Mouse (Mus musculus): ENCODE measurements at regions not wholly inside any gene's neighbourhood (a gene's known extent, or its start where the extent isn't known, plus 50 kb on each side); places are given as distances from the start of the nearest gene placed in this dataset.
"Not testable (repeated sequence)": the region's sequence is repeated elsewhere in the genome, so short reads cannot be mapped to it uniquely, and the experiment has no call there.

DNA sequence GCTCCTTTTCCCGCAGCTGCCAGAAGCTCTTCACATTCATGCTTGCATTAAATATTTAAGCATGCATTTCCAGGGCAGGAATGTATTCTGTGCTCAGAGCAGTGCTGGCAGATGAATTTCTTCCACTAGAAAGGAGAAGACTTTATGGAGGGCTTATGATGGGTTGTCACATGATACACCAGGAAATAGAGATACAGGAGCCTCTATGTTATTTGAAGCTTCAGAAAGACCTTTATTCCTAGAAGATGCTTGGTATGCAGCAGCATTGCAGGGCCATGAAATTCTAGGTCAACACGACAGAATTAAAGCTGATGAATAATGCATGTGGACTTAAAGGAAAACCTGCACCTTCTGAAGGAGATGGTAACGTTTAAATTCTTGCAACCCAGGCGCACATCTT is 212.1 kb downstream of the Adgrg6 start:
- DNase-seq (ENCODE audit: extremely low spot score): no peak

DNA sequence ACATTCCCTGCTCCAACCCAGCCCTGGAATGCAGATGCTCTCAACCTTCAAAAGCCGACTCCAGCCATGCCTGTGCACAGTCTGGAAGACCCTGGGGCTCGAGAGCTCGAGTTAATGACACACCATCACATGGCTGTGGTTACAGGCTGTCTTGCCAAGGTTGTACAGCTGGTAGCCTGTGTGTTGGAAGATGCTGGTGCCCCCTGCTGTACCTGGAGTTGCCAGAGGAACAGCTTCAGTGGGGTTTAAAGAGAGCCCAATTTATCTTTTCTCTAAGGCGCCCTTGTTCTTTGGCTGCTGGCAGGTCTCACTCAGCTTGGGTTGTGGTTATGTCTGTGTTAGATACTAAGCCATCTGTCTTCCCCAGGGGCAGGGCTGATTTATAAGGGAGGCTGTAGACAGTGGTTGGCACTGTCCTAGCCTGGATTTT is 212.8 kb downstream of the Adgrg6 start:
- no peak for DNase-seq (ENCODE audit: extremely low spot score)

DNA sequence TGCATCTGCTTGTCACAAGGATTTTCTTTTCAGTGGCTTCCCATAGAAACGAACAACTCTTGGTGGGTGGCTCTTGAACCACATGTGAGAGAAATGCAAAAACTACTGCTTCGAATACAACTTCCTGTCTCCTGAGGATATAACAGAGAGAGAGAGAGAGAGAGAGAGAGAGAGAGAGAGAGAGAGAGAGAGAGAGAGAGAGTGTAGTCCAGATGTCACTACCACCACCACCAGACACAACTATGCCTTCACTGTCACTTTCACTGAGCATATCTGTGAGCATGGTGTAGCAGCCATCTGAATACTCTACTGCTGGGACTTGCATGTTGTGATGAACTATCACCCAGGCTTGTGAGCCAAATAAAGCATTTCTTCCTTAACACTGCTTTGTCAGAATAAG is 216.6 kb downstream of the Adgrg6 start:
- no peak for DNase-seq (ENCODE audit: extremely low spot score)

DNA sequence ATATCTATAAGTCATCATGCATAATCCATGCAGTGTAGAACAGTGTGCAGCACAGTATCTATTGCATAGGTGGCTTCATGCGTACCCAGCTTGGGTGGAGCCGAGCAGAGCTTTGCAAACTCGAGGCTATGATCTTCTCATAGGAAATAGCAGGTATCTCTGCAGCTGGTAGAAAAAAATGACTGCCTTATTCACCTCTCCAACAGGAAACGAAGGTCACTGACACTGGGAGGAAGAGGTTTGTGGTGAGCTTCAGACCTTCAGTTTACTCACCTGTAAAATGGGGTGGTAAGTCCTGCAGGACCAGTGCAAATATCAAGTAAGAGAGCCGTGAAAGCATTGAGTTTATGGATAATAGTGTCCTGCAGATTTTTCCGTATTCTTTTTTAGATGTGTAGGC is 219.2 kb downstream of the Adgrg6 start:
- DNase-seq (ENCODE audit: extremely low spot score): no peak

DNA sequence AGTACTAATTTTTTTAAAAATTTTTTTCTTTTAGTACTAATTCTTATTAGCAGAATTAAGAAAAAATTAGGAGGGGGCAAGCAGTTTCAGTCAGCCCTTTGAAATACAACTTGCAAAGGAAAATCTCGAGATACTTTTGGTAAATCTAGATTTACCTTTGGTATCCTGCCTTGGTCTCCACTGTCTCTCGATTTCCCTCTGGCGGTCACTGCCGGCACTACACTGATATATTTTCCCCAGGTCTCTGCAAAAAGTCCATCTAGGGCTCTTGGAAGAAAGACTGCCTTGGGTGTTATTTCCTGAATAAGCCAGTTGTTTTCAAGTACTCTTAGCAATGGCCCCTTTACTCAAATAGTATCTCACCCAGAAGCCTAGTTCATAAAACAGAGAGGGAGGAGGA is 224.0 kb downstream of the Adgrg6 start:
- DNase-seq (ENCODE audit: extremely low spot score): peak; percentile 66

DNA sequence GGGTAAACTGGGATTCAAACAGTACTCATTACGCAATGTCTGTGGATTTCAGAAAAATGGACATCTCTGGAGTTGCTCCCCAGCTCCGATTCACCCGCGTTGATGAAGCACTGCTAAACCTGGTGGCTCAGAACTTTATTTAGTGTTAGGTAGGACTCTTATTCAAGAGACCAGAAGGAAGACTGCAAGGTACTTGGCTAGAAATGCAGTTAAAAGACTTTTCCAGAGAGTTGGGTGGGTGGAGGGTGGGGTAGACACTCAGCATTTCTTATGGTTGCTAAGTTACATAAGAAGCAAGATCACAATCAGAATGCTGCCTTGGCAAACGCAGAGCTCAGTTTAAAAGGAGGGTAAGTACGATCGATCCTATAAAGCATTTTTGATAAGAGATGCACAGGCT is 230.2 kb downstream of the Adgrg6 start:
- DNase-seq (ENCODE audit: extremely low spot score): no peak

DNA sequence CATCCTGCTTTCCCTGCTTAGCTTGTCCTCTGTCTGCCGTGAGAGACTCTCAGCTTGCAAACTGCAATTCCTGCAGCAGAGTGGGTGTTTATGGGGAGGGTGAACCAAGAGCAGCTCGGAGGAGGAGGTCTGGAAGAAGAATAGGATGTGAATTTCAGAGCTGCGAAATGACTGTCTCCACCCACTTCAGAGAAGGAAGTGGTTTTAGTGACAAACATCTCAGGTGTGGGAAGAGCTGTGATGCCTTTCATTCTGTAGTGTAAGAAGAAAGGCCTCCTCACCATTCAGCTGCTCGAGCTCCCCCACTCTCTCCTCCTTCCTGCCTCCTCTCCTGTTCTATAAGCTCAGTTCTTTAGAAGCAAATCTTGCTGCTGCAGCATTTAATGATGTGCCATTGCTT is 230.9 kb downstream of the Adgrg6 start:
- DNase-seq (ENCODE audit: extremely low spot score): no peak

DNA sequence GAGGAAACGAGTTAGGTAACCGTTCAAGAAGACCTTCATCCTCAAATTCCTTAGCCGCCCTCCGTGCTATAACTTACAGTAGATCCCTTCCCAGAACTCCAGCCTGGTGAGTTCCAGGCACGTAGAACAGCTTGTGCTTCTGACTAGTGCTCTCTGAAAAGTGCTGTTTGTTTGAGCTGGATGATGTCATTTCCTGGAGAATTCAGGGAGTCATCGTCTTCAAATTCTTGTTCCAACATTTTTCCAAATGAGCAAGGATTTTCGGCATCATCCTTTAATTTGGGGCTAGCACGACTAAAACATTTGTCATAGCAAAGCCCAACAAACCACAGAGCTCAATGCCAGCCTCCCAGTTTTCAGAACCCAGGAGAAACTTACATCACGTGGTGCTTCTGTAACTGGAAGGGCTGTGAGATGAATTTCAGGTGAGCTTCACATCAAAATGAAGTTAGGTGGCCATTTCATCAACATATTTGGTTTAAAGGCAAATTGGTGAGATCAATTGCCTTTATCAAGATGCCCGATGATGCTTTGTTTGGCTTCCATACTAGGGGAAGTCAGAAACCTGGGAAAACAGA is 231.4 kb downstream of the Adgrg6 start:
- no peak for DNase-seq (ENCODE audit: extremely low spot score)

DNA sequence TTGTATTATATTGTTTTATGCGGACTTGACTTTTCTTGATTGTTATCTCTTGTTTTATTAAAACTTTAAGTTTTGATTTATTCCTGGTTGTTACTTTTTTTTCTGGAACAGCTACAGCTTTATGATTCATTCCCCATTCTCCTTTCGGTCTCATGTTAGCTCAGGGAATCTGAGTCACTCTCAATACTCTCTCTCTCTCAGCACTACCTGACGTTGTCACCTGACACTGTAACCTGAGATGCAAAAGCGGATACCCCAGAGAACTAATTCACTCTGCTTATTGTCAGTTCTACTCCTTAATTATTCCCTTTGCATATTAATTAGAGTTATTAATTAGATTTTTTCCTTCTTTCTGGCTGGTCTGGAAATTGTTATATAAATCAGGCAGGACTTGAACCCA is 232.5 kb downstream of the Adgrg6 start:
- DNase-seq (ENCODE audit: extremely low spot score): no peak

DNA sequence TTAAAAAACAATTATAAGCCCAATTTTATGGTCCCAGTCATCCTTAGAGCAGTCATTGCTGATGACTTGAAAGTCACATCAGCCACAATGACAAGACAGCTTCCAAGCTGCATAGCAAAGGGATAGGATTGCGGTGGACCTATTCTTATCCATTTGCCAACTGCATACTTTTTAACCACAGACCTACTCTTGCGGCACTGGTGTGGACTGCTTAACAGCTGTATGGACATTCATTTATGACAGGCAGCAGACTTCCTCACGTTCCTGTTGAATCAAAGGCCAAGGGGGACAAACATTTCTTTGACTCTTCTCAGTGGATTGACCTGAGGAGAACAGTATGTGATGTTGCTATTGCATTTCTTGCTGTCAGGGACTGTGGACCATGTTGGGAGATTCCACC is 233.5 kb downstream of the Adgrg6 start:
- DNase-seq (ENCODE audit: extremely low spot score): no peak

DNA sequence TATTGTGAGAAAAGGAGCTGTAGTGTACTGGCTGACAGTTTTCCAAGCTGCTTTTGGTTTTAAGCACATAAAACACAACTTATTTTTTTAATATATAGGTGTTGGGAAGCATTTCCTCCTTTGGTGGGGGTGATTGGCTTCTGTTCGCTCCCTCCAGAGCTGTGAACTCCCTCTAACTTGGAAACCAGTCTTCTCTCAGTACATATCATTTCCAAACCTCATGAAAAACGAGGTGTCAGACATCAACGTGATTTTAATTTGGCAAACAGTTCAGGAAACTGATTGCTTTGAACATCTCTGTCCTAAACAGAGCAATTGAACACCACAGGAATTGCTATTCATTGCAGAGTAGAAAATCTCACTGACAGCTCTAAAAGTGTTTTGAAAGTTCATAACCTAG is 238.6 kb downstream of the Adgrg6 start:
- DNase-seq (ENCODE audit: extremely low spot score): no peak

DNA sequence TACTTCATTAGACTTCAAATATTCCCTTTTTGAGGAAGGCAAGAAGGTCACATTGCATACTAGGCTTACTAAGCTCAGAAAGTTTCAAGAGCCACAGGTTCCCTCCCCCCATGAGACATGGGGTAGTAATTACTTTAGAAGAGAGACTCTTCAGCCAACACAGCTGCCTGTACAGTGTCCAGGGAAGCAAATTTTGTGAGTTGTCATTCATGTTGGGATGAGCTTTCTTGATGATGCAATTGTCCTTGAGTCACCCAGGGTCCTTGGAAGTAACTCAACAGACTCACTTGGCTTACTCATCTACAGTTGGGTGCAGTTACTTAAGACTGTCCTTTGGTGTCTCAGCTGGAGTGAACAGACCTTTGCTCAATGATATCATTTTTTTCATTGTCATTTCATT is 242.0 kb downstream of the Adgrg6 start:
- no peak for DNase-seq (ENCODE audit: extremely low spot score)

DNA sequence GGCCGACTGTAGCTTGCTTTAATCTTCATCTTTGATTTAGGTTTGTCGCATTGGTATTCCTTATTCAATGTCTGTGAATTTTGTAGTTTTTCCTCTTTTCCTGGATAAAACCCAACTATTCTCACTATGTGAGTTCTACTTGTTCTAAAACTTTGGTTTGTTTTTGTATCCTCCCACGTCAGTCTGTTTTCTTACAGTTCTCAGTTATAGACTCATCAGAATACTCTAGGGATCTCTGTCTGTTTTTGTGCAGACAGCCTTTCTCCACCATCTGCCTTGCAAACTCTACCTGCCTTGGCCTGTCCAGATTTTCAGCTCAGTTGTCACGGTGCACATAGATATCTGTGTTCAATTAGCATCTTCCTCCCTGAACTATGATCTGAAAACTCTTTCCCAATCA is 249.3 kb downstream of the Adgrg6 start:
- DNase-seq (ENCODE audit: extremely low spot score): no peak

DNA sequence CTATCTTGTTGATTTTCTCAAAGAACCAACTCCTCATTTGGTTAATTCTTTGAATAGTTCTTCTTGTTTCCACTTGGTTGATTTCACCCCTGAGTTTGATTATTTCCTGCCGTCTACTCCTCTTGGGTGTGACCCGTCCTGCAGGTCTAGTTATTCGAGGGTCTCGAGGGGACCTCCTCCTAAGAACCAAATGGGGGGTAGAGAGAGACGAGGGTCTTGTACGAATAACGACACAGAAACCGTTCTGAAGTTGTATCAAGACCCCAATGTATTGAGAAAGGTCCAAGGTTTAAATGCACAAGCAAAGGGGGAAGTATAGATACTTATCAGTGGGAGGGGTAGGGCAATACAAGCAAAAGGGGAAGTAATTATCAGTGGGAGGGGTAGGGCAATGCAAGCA is 252.8 kb downstream of the Adgrg6 start:
- not testable (repeated sequence) for DNase-seq (ENCODE audit: extremely low spot score)

DNA sequence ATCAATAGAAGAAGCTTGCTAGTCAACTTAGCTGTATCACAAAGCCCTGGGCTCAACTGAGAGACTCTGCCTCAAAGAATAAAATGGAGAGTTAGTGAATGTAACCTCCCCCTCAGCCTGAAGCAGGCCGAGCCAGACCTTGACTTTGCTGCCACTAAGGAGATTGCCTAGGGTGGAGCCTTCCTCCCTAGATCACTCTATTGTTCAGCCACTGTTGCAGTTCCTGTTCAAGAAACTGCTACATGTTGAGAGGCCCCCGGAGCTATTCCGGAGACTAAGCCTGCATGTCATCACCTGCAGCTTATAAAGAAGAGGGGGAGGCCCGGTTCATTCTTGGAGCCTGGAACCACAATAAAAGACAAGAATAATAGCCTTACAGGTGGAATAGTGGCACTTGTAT is 257.9 kb downstream of the Adgrg6 start:
- no peak for DNase-seq (ENCODE audit: extremely low spot score)

DNA sequence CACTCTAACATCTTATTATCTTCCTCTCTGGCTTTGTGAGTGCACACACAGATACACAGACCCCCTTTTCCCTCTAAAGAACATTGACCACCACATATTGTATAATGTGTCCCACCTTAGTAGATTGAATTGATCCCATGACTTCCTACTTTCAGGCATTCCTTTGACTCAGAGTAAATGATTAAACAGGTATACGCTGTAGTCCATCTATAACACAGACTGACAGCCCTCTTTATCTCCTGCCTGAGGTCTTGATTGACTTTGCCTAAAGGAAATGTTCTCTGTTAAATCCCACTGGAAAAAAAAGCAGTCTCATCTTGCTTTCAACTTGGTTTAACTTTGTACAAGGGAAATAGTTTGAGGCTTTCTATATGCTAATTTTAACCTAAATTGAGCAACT is 268.8 kb downstream of the Adgrg6 start:
- no peak for DNase-seq (ENCODE audit: extremely low spot score)

DNA sequence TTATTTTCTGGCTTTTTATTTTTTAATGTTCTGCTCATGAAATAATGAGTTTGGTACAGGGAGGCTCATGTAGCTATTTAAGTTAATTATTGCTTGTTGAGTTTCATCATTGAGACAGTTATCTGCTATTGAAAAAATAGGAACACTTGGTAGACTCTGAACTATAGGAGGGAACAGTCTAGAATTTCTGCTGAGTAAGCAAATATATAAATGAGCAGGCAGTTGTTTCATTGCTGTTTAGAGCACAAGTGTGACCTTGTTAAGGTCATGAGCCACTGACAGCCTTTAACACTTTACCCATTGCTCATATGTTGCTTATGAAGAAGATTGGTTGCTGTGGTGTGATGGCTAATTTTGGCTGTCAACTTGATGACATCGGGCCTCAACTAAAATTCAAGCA is 270.0 kb downstream of the Adgrg6 start:
- DNase-seq (ENCODE audit: extremely low spot score): no peak

DNA sequence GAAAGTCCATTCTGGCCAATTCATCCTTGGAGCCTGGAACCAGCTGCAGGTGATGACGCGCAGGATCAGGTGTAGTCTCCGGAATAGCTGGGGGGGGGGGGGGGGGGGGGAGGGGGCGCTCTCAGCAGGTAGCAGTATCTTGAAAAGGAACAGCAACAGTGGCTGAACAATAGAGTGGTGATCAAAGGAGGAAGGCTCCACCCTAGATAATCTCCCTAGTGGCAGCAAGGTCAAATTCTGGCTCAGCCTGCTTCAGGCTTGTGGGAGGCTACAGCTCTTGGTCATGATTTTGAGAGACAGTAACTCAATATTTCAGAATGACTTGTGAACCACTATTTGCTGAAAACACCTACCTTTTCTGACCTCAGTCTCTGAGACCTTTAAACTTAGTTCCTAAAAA is 275.5 kb downstream of the Adgrg6 start:
- DNase-seq (ENCODE audit: extremely low spot score): no peak

DNA sequence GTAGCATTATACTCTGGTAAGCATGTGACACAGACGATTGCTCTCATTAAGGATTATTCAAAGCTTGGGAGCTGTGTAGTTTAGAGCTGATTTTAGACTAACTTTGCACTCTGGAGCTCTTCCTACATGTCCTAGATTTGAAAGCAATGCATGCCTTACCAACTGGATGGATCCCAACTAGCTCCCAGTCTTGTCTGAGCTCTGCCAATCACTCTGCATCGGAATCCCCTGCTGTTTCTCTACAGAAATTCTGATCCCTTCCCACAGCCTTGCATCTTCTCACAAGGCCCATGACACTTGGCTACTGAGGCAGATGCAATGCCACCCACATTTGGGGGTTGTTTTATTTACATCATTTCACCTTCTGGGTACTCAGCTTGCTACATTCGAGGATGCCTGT is 277.8 kb downstream of the Adgrg6 start:
- DNase-seq (ENCODE audit: extremely low spot score): no peak

DNA sequence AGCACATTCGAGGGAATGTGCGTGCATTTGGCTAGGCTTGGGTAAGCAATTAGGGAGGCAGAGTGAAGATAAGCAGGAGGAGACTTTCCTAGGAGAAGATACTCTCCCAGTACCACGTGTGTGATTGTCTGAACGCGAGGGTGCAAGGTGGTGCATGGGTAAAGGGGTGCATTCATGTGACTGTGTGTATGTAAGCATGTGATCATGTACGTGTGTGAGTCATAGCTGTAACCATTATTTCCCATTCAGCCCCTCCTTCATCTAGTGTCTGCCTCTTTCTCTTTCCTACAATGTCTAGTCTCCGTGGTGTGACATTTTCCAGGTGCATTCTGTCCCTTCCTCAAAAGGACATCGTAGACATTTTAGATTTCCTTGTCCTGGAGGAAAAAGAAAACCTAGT is 273.8 kb downstream of the Hivep2 start:
- no peak for DNase-seq (ENCODE audit: extremely low spot score)

DNA sequence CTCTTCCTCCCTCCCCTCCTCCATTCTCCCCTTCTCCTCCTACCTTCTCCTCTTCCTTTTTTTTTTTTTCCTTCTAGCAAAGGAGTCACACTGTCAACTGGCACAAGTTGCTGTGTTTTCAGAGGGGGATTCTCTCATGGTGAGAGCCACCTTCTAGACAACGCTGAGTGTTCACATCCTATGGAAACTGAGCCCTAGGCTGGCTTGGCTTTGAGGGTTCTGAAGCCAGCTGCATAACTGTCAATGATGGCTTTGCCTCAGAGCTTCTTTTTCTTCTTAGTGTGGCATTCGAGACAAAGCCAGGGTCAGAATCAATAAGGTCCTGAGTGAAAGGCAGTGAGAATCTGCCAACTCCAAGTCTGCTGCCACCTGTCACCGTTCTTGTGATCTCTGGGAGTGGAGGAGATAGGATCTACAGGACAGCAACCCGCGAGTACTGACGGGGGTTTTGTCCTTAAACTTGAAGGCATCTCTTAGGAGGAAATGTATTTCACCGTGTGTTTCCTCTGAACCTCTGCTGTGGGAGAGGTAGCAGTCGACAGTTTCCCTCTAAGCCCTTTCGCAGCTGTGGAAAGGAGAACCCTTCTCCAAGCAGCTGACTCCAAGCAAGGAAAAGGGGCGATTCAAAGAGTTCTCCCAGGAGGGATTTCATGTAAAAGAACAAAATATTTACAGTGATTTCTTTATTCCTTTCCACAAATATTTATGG is 269.2 kb downstream of the Hivep2 start:
- no peak for DNase-seq (ENCODE audit: extremely low spot score)

DNA sequence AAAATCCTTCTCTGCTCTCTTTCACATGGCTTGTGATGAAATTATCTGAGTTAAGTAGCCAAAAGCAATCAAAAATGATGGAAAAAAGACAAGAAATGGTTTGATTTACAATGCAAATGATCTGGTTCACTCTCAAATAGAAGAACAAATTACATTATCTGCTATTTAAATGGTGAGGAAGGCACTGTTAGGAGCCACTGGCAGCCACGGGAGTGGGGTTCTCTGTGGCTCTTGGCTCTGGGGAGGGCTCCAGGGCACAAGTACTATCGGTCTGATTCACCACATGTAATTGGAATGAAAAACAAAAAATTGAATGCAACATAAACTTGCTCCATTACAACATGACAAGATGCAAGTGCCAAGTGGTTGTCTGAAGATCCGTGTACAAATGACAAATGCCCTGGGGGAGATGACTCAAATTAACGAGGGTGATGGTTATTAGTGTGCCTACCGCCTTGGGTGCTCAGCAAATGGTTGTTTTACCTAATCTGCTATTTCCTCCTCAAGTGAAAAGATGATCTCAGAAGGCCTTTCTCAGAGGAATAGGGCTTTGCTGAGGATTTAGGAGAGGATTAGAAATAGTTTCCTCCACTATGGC is 268.2 kb downstream of the Hivep2 start:
- DNase-seq (ENCODE audit: extremely low spot score): no peak

DNA sequence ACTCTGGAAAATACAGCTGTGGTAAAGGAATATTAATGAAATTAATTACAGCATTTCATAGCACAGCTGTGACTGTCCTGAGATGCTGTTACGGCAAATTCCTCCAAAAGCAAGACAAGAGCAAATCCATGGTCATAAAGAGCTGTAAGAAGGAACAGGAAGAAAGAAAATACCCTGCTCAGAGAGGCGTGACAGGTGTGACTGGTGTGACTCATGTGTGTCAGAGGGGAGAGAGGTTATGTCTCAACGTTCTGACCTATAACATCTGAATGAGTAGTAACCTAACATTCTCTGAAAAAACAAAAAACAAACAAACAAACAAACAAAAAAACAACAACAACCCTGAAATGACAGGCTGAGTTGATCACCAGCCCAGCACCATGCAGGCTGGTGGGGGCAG is 267.5 kb downstream of the Hivep2 start:
- DNase-seq (ENCODE audit: extremely low spot score): no peak

DNA sequence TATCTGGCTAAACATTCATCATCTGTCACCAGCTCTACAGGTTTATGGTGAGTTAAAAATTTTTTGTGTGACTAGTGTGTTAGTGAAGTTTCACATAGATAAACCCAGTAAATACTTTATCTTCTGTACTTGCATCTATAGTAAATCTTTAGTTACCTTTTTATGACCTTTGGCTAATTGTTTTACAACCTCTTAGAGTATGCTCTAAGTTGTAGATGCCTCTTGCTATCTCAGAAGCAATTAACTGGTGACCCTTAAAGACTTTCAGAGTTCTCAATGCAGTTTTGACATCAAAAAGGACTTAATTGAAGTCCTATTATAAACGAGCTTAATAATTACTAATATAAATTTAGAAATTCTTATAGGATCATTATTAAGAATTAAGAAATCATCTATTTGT is 265.6 kb downstream of the Hivep2 start:
- no peak for DNase-seq (ENCODE audit: extremely low spot score)
